8 mouse cellular contexts compared by ENCODE assay signal in the genomic region with DNA sequence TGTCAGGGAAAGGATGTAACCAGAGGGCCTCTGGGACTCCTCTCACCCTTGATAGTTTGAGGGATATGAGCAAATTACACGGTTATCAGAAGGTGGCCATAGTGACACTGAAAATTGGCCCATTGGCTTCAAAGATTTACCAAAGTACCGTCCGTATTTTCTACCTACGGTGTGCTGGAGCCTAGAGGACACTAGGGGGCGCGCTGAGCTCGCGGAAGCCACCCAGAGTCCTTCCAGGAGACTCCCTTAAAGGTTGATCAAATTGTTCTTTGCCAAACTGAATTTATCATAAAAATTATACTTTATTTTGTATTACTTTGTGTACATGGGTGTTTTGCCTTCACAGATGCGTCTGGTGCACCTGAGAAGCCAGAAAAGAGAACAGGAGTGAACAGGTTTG. TPM values are rescaled to one million over a fixed set of nuclear protein-coding genes. Genes with fewer than 3 reads are reported as not detected.
DNase-seq lines count a peak whose midpoint lies in the region; TF ChIP-seq lines count a peak whose summit lies in the region.
"Had no signal": no experiment of that assay in that cellular context is flagged by ENCODE, and none has a peak within 500 bp of the region (broad histone marks: within the 10 kb centered on the region; RNA-seq: fewer than 3 reads in every experiment).

No protein-coding gene starts in this region.

- peak; percentile 94 for TF ChIP-seq CTCF in brain, embryonic 14.5 days (IDR thresholded peaks at IDR 0.05; ENCODE audit: borderline replicate concordance, extremely low read depth, insufficient read depth, insufficient read length)

- peak; percentile 71 for DNase-seq in A20 (ENCODE audit: low read depth, low spot score)
- peak; percentile 85 for DNase-seq in CD4-positive, CD25-positive, alpha-beta regulatory T cell, adult 2 months (ENCODE audit: low read depth, low spot score)
- peak; percentile 73 for DNase-seq in brain, embryonic 14.5 days (ENCODE audit: low read depth)
- peak; percentile 28 to 48 for DNase-seq in frontal cortex, postnatal 25 days (ENCODE audit: low spot score in 2 of 2)
- DNase-seq in kidney, postnatal 4 days, result peak; percentile 79 to 80
- peak; percentile 76 for DNase-seq in lung, postnatal 14 days
- peak; percentile 19 for DNase-seq in spleen, adult 12 weeks (ENCODE audit: low spot score)

- no peak for TF ChIP-seq POLR2A in brain, embryonic 14.5 days (IDR thresholded peaks at IDR 0.05; ENCODE audit: borderline replicate concordance, extremely low read depth, insufficient read depth, insufficient read length, poor library complexity, severe bottlenecking)

RNA-seq across cellular contexts. Expression of a gene that starts 14.2 kb away (rescaled TPM):
- 0.11 and 0.26 TPM in 2 replicates for polyA plus RNA-seq in brain, embryonic 14.5 days (2012; rRNA removed)

RNA-seq across cellular contexts. Expression of a gene that starts 21.8 kb away (rescaled TPM):
- polyA plus RNA-seq in brain, embryonic 14.5 days (2012; rRNA removed), result 0.06 TPM in 1 of 2 replicates, not detected in the other
- polyA plus RNA-seq: stomach, embryonic 16.5 days had no signal

RNA-seq across cellular contexts. Expression of a gene that starts 32.6 kb away (rescaled TPM):
- 17.4 and 33.8 TPM in 2 replicates for polyA plus RNA-seq in brain, embryonic 14.5 days (2012; rRNA removed)

RNA-seq across cellular contexts. Expression of a gene that starts 32.8 kb away (rescaled TPM):
- polyA plus RNA-seq in brain, embryonic 14.5 days (2012; rRNA removed), result 11.5 and 18.4 TPM in 2 replicates

RNA-seq across cellular contexts. Expression of a gene that starts 45.1 kb away (rescaled TPM):
- polyA plus RNA-seq in brain, embryonic 14.5 days (2012; rRNA removed), result 3.6 and 4.3 TPM in 2 replicates

Comparison
In these comparisons a context has a peak if more than half of its experiments do, and no peak if none do; other contexts are left out.
1. Peak in every context shown above with its lines: DNase-seq.
2. DNase-seq: peak in every context shown above with its lines; median percentile 85 in CD4-positive, CD25-positive, alpha-beta regulatory T cell, adult 2 months; 80 in kidney, postnatal 4 days; 76 in lung, postnatal 14 days; 73 in brain, embryonic 14.5 days; 71 in A20; 38 in frontal cortex, postnatal 25 days; 19 in spleen, adult 12 weeks.